Mouse (Mus musculus) intestine, embryonic 16.5 days (tissue): ENCODE results near the gene Msln. TPM values are rescaled to one million over a fixed set of nuclear protein-coding genes. Genes with fewer than 3 reads are reported as not detected.
A peak's percentile ranks its signal among the peaks of the same experiment; 100 is the strongest.

Experiments
- ATAC-seq: fragments of 200-750 bp; cut with Nextera tagmentation; 2 replicates; pipeline ENCODE4 v1.8.0; 2017; ENCODE audit warnings: moderate TSS enrichment, moderate library complexity
- H3K27ac ChIP-seq: fragments of 300-500 bp; sonication (generic); 2 replicates; pipeline ENCODE4 v1.5.1; 2014; ENCODE audit warnings: mild to moderate bottlenecking, low read length
- H3K27me3 ChIP-seq: fragments of 300-500 bp; sonication (generic); replicated peaks from 2 replicates; pipeline ENCODE4 v1.6.1; 2014; ENCODE audit warnings: low read length, control low read depth, mixed read lengths; ENCODE audit not compliant: control insufficient read depth, insufficient read depth
- H3K36me3 ChIP-seq: fragments of 300-500 bp; sonication (generic); 2 replicates; pipeline ENCODE4 v1.6.1; 2014; ENCODE audit warnings: low read length, control low read depth; ENCODE audit not compliant: control insufficient read depth, insufficient read depth
- H3K4me1 ChIP-seq: fragments of 300-500 bp; sonication (generic); 2 replicates; pipeline ENCODE4 v1.6.1; 2014; ENCODE audit warnings: low read length, control low read depth, mixed read lengths; ENCODE audit not compliant: control insufficient read depth, insufficient read depth
- H3K4me2 ChIP-seq: fragments of 300-500 bp; sonication (generic); 2 replicates; pipeline ENCODE4 v1.6.1; 2014; ENCODE audit warnings: low read depth, low read length, control low read depth
- H3K4me3 ChIP-seq: fragments of 300-500 bp; sonication (generic); 2 replicates; pipeline ENCODE4 v1.5.1; 2014; ENCODE audit warnings: mild to moderate bottlenecking, low read length
- H3K9ac ChIP-seq: fragments of 300-500 bp; sonication (generic); 2 replicates; pipeline ENCODE4 v1.6.1; 2014; ENCODE audit warnings: low read depth, low read length
- H3K9me3 ChIP-seq: fragments of 300-500 bp; sonication (generic); 2 replicates; pipeline ENCODE4 v1.6.1; 2016; ENCODE audit warnings: low read length, control low read depth; ENCODE audit not compliant: control insufficient read depth
- WGBS: fragments of 180-500 bp; shearing (Covaris S2); extraction: QIAGEN DNeasy Blood & Tissue Kit; methylation state at CpG from one replicate; pipeline ENCODE4 v1.1.7; 2014; 5-methylcytosine and 5-hydroxymethylcytosine counted together
- polyA plus RNA-seq: library from polyadenylated mRNA; unstranded; fragments of >200 nt; fragmentation: Nextera tagmentation; extraction: Ambion mirVana; gene quantifications from 2 replicates; pipeline ENCODE4 v1.2.1, GENCODE M21; 2015

Msln gene
- polyA plus RNA-seq, 1 experiment from 2014 or later = 27.7 TPM

DNA sequence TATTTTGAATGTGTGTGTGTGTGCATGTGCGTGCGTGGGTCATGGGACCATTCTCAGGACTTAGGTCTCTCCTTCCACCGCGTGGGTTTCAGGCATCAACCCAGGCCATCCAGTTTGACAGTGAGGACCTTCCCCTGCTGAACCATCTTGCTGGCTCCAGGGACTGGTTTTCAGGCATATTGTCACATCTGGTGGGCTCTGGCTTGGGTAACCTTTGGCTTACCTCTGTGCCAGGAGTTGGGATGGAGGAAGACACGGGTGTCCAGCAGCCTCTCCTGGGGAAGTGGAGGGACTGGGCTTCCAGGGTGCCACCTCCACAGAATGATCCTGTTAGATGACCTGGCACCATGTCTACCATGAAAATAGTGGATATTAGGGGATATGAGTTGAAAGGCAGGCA is 23.8 kb upstream of the Msln start:
- Histone ChIP-seq H3K4me1 (peaks cover 8% of the 10 kb centered on the region), H3K9me3 (no peaks in the 10 kb centered on the region), H3K36me3 (peaks cover 11% of the 10 kb centered on the region; the same call in 1 of the 2 replicates), H3K4me2 (no peak overlapping the region), H3K9ac (no peak overlapping the region), H3K27me3 (no peaks in the 10 kb centered on the region), H3K4me3 (no peak overlapping the region), H3K27ac (no peak overlapping the region)
- WGBS = 97% methylated on average over 5 of the region's 5 CpGs
- no peak for ATAC-seq

DNA sequence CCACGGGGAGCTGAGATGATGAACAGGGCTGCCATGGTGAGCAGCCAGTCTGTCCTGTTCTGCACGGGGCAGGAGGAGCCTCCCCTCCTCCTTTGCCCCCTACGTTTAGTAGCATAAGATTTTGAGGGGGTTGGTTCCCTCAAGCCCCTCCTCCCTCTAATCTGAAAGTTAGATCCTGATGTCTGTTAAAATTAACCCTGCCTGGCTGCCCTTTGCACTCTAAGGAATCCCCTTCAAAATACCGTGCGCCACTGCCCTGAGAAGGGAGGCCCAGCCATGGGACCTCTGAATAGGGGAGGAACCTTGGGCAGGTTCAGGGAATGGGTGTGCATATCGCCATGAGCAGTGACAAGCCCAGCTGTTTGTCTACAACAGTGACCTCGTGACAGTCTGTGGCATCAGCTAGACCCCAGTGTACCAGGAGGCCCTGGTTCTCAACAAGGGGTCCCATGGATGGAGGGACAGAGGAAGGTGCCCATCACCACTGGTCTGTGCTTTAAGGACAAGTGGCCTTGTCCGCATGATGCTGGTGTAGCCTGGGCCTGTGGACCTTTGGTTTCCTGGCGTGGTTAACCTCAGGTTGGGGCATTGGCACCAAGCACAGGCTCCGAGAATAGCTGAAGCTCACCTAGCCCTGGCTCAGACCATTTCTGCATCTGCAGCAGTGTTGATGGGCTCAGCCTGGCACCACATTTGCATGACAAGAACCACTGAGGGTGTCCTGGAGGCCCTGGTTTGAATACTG is 21.3 kb upstream of the Msln start:
- H3K9me3 ChIP-seq = no peaks in the 10 kb centered on the region
- H3K27me3 ChIP-seq = no peaks in the 10 kb centered on the region
- H3K4me1 ChIP-seq = peaks cover 7% of the 10 kb centered on the region
- H3K36me3 ChIP-seq = no peaks in the 10 kb centered on the region
- no peak for ATAC-seq
- H3K4me2 ChIP-seq = no peak overlapping the region
- 80% methylated on average over 10 of the region's 10 CpGs for WGBS
- no peak overlapping the region for H3K9ac ChIP-seq
- no peak overlapping the region for H3K27ac ChIP-seq
- H3K4me3 ChIP-seq = no peak overlapping the region

DNA sequence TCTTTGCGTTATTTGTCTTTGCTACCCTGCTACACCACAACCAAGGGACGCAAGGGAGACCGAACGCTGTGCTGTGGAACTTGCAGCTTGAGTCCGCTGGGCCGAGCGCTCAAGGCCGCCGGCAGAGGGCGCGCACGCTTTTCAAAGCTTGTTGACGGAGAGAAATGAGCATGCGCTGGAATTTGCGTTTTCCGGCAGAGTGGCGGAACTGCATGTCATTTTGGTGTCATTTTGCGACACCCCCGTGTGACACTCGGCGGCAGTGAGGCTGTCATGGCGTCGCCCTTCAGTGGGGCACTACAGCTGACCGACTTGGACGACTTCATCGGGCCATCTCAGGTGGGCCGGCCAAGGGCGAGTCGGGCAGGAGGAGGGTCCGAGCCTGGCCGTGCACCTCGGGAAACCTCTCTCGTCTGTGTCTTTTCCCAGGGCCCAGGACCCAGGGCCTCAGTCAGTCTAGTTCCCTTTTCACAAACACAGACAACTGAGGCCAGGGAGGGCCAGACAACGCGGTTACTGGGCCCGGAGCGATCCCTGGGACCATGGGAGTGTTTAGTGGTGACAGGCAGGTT is 19.5 kb upstream of the Msln start, which contains the start of gene Narfl:
Gene Narfl (plus strand): TSS at position 228 of the 572 bp plus-strand sequence.
- peak; percentile 89 for ATAC-seq
- Histone ChIP-seq H3K36me3 (no peaks in the 10 kb centered on the region), H3K4me2 (peak within 1 kb of the TSS; percentile 81), H3K4me1 (peaks cover 7% of the 10 kb centered on the region), H3K9ac (peak within 1 kb of the TSS; percentile 95), H3K9me3 (no peaks in the 10 kb centered on the region), H3K27ac (no peak within 1 kb of the TSS), H3K27me3 (no peaks in the 10 kb centered on the region), H3K4me3 (peak within 1 kb of the TSS; percentile 85)
- under 1% methylated on average over 37 of the region's 37 CpGs for WGBS

DNA sequence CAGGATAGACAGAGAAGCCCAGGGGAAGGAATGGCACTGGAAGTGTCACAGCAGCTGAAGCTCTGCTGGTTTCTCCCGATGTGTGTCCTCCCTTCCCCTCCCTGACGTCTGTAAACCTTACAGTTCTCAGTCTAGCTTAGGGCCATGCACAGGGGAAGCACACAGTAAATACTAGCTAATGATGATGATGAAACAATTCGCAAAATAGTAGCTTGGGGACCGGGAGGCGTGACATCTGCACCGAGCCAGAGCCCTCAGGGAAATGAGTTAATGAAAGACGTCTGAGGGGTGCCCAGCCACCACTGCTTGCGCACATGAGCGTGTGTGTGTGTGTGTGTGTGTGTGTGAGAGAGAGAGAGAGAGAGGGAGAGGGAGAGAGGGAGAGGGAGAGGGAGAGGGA is 15.2 kb upstream of the Msln start:
- H3K9ac ChIP-seq = no peak overlapping the region
- no peak overlapping the region for H3K4me2 ChIP-seq
- no peaks in the 10 kb centered on the region for H3K27me3 ChIP-seq
- ATAC-seq = no peak
- H3K36me3 ChIP-seq = no peaks in the 10 kb centered on the region
- no peaks in the 10 kb centered on the region for H3K9me3 ChIP-seq
- no peak overlapping the region for H3K27ac ChIP-seq
- H3K4me1 ChIP-seq = peaks cover 3% of the 10 kb centered on the region
- WGBS = 53% methylated on average over 9 of the region's 9 CpGs
- H3K4me3 ChIP-seq = no peak overlapping the region

DNA sequence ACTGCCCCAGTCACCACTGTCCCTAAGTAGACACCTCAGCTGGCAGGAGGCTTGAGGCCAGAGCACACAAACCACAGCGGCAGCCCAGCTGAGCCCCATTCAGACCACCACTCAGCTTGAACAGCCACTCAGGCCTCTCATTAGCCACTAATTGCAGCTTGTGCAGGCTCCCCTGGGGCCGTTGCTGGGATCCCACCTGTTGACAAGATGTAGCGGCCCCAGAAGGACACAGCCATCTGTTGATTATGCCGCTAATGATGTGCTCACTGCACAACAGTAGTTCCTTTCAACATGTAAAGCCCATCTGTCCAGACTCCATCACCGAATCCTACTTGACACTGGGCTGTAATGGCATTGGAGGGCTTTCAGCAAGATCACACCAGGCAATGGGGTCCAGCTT is 11.7 kb upstream of the Msln start:
- H3K36me3 ChIP-seq = no peaks in the 10 kb centered on the region
- H3K9me3 ChIP-seq = no peaks in the 10 kb centered on the region
- no peak overlapping the region for H3K4me2 ChIP-seq
- H3K4me1 ChIP-seq = no peaks in the 10 kb centered on the region
- ATAC-seq = no peak
- H3K9ac ChIP-seq = no peak overlapping the region
- H3K4me3 ChIP-seq = no peak overlapping the region
- no peaks in the 10 kb centered on the region for H3K27me3 ChIP-seq
- 60% methylated on average over 5 of the region's 5 CpGs for WGBS
- H3K27ac ChIP-seq = no peak overlapping the region

DNA sequence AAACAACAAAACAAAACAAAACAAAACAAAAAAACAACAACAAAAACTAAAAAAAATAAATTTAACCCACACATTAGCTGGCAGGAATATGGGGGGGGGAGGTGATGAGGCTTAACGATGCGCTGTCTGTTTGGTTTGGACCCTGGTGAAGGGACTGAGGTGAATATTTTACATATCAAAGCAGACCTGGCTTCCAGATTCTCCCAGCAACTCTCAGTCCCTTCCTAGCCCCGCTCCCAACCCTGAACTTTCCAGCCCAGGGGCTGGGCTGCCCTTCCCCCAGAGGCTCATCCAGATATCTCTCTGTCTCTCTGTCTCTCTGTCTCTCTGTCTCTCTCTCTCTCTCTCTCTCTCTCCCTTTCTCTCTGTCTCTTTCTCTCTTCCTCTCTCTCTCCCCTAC is 8.4 kb upstream of the Msln start:
- no peak overlapping the region for H3K4me2 ChIP-seq
- WGBS = 39% methylated on average over 3 of the region's 3 CpGs
- no peak overlapping the region for H3K4me3 ChIP-seq

DNA sequence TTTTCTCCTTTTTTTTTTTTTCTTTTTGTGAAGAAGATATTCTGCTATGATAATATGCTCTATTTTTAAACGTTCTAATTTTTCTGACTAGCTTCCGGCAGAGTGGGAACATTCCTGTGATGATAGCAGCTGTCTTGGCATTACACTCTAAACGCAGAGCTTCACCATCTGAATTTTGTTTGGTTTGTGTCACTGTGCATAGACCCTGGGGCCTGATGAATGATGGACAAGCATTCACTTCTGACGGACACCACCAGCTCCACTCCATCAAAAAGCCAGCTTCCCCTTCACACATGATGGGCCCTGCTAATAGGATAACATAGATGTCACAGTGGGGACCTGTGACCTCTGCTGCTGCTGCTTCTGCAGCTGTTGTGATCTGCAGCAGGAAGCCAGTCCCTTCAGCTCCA is 7.4 kb upstream of the Msln start:
- Histone ChIP-seq H3K36me3 (no peaks in the 10 kb centered on the region), H3K9ac (no peak overlapping the region), H3K4me2 (no peak overlapping the region), H3K27ac (no peak overlapping the region), H3K9me3 (no peaks in the 10 kb centered on the region), H3K4me1 (no peaks in the 10 kb centered on the region), H3K4me3 (no peak overlapping the region), H3K27me3 (no peaks in the 10 kb centered on the region)
- ATAC-seq = no peak
- 34% methylated on average over 4 of the region's 4 CpGs for WGBS

More for the DNA sequence above, 8.4 kb upstream of the Msln start:
- Histone ChIP-seq H3K27me3 (no peaks in the 10 kb centered on the region), H3K4me1 (no peaks in the 10 kb centered on the region), H3K36me3 (no peaks in the 10 kb centered on the region), H3K9ac (no peak overlapping the region), H3K9me3 (no peaks in the 10 kb centered on the region), H3K27ac (no peak overlapping the region)
- no peak for ATAC-seq

DNA sequence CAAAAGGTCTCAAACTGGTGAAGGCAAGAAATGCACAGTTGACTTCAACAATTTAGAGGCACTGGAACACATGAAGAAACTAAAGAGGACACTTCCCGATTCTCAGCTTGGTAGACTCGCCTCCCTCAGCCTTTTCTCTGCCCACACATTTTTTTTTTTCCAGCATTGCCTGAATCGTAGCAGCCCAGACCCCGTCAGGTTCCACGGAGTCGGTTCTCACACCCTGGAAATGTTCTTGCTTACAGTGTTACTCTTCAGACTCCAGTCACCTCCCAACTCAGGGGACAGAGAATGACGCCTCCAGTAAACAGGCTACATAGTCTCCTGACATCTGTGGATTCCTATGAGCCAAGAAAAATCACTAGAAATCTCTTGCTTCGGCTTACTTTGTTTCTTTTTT is 6.0 kb upstream of the Msln start:
- WGBS = 73% methylated on average over 8 of the region's 8 CpGs
- no peaks in the 10 kb centered on the region for H3K36me3 ChIP-seq
- no peak overlapping the region for H3K9ac ChIP-seq
- no peak overlapping the region for H3K27ac ChIP-seq
- H3K9me3 ChIP-seq = no peaks in the 10 kb centered on the region
- H3K4me2 ChIP-seq = no peak overlapping the region
- H3K4me3 ChIP-seq = no peak overlapping the region
- no peaks in the 10 kb centered on the region for H3K27me3 ChIP-seq
- no peak for ATAC-seq
- H3K4me1 ChIP-seq = 0 out of 2 replicates have a peak, but pooled peaks cover 4% of the 10 kb centered on the region

DNA sequence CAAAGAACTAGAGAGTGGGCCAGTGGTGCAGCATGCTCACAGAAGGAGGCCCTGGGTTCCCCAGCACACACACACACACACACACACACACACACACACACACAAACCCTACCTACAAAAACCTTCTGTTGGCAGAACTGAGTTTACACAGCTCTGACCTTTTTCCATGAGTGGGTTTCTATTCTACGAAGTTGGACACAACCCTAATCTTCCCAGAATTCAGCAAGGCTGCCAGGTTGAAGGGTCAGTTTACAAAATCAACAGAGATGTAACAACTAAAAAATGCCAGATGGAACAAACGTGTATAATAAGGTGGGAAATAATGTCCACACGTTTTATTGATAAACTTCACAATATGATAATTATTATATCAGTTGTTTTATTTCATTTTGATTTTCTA is 3.5 kb upstream of the Msln start:
- Histone ChIP-seq H3K27ac (no peak overlapping the region), H3K36me3 (no peaks in the 10 kb centered on the region), H3K9me3 (no peaks in the 10 kb centered on the region), H3K4me2 (no peak overlapping the region), H3K9ac (no peak overlapping the region), H3K27me3 (no peaks in the 10 kb centered on the region), H3K4me3 (no peak overlapping the region), H3K4me1 (0 out of 2 replicates have a peak, but pooled peaks cover 4% of the 10 kb centered on the region)
- 63% methylated on average over 3 of the region's 3 CpGs for WGBS
- ATAC-seq = no peak
